Mouse (Mus musculus) forebrain, embryonic 15.5 days (tissue): ENCODE results near the gene Layn. TPM values are rescaled to one million over a fixed set of nuclear protein-coding genes. Genes with fewer than 3 reads are reported as not detected.

Experiments used
- ATAC-seq: fragments of 200-750 bp; cut with Nextera tagmentation; replicated peaks from 2 replicates; pipeline ENCODE4 v1.8.0; 2017; ENCODE audit warnings: mild to moderate bottlenecking, moderate TSS enrichment, moderate library complexity
- H3K27ac ChIP-seq: fragments of 300-500 bp; sonication (generic); replicated peaks from 2 replicates; pipeline ENCODE4 v1.5.1; 2015; ENCODE audit warnings: mild to moderate bottlenecking, inconsistent platforms
- H3K27me3 ChIP-seq: fragments of 300-500 bp; sonication (generic); 2 replicates; pipeline ENCODE4 v1.6.1; 2015; ENCODE audit warnings: inconsistent platforms
- H3K36me3 ChIP-seq: fragments of 300-500 bp; sonication (generic); 2 replicates; pipeline ENCODE4 v1.6.1; 2015; ENCODE audit warnings: mild to moderate bottlenecking, inconsistent platforms
- H3K4me1 ChIP-seq: fragments of 300-500 bp; sonication (generic); 2 replicates; pipeline ENCODE4 v1.6.1; 2015; ENCODE audit warnings: inconsistent platforms
- H3K4me2 ChIP-seq: fragments of 300-500 bp; sonication (generic); replicated peaks from 2 replicates; pipeline ENCODE4 v1.6.1; 2015; ENCODE audit warnings: mild to moderate bottlenecking, inconsistent platforms
- H3K4me3 ChIP-seq: fragments of 300-500 bp; sonication (generic); 2 replicates; pipeline ENCODE4 v1.5.1; 2015; ENCODE audit warnings: mild to moderate bottlenecking, inconsistent platforms
- H3K9ac ChIP-seq: fragments of 300-500 bp; sonication (generic); replicated peaks from 2 replicates; pipeline ENCODE4 v1.6.1; 2015; ENCODE audit warnings: mild to moderate bottlenecking, inconsistent platforms
- H3K9me3 ChIP-seq: fragments of 300-500 bp; sonication (generic); 2 replicates; pipeline ENCODE4 v1.6.1; 2016; ENCODE audit warnings: inconsistent platforms
- WGBS: fragments of 180-500 bp; shearing (Covaris S2); methylation state at CpG from one replicate; pipeline ENCODE4 v1.1.7; 2015; ENCODE audit warnings: mixed read lengths; 5-methylcytosine and 5-hydroxymethylcytosine counted together
- polyA plus RNA-seq: library from polyadenylated mRNA; unstranded; fragments of >200 nt; fragmentation: Nextera tagmentation; extraction: Ambion mirVana; gene quantifications from 2 replicates; pipeline ENCODE4 v1.2.1, GENCODE M21; 2015

Layn gene
- polyA plus RNA-seq, 1 experiment from 2014 or later = 1.9 TPM

DNA sequence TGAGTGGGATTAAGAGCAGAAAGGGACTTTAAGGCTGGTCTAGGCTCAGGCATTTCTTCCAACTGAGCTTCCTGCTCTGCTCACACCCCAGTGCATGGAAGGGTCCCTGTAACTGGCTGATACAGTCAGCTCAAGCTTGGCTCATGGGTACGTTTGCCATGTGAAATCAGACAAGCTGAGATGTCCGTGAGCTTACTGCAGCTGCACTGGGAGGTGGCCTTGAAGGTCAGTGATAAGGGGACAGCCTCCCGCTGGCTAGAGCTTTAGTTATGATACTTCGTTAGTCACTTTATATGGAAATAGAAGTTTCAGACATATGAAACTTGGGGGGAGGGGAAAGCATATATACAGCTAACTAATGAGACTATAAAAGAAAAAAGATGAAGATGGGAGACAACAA is 6.1 kb downstream of the Layn start:
- no peaks in the 10 kb centered on the region for H3K27me3 ChIP-seq
- no peaks in the 10 kb centered on the region for H3K9me3 ChIP-seq
- H3K4me1 ChIP-seq = peaks cover 14% of the 10 kb centered on the region
- H3K27ac ChIP-seq = no peak overlapping the region
- no peaks in the 10 kb centered on the region for H3K36me3 ChIP-seq
- WGBS = 79% methylated on average over 4 of the region's 4 CpGs
- no peak overlapping the region for H3K9ac ChIP-seq
- no peak overlapping the region for H3K4me3 ChIP-seq
- no peak for ATAC-seq
- H3K4me2 ChIP-seq = no peak overlapping the region

GRCm38 (mm10) chr9:51068202-51068601 is 8.7 kb downstream of the Layn start:
- no peak overlapping the region for H3K4me2 ChIP-seq
- no peak overlapping the region for H3K4me3 ChIP-seq
- H3K9me3 ChIP-seq = no peaks in the 10 kb centered on the region
- H3K4me1 ChIP-seq = 0 out of 2 replicates have a peak, but pooled peaks cover 4% of the 10 kb centered on the region
- no peaks in the 10 kb centered on the region for H3K36me3 ChIP-seq
- 0 out of 2 replicates have a peak, but pooled peaks have one; percentile 43 for ATAC-seq
- H3K9ac ChIP-seq = no peak overlapping the region
- peak overlapping the region; percentile 21; the same call in 1 of the 2 replicates for H3K27ac ChIP-seq
- 55% methylated on average over 3 of the region's 3 CpGs for WGBS
- no peaks in the 10 kb centered on the region for H3K27me3 ChIP-seq

GRCm38 (mm10) chr9:51060601-51061000 is 16.3 kb downstream of the Layn start, which contains the start of gene Btg4:
Btg4 (plus strand) TSS chr9:51060901.
- ATAC-seq = no peak
- WGBS = 83% methylated on average over 2 of the region's 2 CpGs
- no peaks in the 10 kb centered on the region for H3K27me3 ChIP-seq
- H3K4me3 ChIP-seq = no peak within 1 kb of the TSS
- H3K36me3 ChIP-seq = no peaks in the 10 kb centered on the region
- no peaks in the 10 kb centered on the region for H3K4me1 ChIP-seq
- no peak within 1 kb of the TSS for H3K4me2 ChIP-seq
- H3K9me3 ChIP-seq = no peaks in the 10 kb centered on the region
- H3K27ac ChIP-seq = no peak within 1 kb of the TSS
- H3K9ac ChIP-seq = no peak within 1 kb of the TSS

GRCm38 (mm10) chr9:51058951-51059521 is 17.9 kb downstream of the Layn start:
- ATAC-seq = no peak
- no peak overlapping the region for H3K4me3 ChIP-seq

DNA sequence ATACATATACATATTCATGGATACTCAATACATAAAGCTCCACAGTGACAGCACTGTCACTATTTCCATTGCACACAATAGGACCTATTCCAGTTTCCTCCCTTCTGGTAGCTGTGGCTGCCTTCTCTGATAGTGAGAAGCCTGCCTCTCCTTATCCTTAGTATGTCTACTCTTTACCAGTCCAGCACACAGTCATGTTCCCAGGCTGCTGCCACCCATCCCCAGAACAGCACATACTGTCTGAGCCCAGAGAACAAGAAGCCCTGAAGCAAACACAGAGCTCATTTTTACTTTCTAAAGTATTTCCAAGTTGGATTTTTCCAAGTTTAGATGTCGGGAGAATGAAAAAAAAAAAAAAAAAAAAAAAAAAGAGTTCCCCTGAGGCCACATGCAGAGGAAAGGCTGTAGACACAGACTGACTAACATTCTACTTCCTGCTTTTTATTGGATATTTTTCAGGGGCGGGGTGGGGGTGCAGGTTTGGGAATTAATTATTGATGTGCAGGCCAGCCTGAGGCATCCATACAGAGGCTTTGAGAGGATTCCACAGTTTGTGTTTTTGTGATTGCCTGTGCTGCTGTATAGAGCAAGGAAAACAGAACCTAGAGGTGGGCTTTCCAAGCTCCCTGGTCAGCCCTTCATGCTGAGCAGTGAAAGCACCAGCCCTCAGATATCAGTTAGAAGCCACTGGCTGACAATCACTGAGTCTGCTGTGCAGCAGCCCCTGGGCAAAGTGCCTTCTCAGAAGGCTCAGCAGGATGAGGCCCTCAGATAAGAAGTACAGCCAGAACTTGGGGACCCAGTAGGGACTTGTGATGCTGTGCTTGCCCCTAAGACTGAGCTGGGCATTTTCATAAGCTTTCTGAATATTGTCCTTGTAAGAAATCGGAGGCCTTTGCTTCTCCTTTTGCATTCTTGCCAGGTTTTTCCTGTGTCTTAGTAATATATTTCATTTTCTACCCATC is 20.3 kb downstream of the Layn start:
- H3K4me1 ChIP-seq = no peaks in the 10 kb centered on the region
- ATAC-seq = no peak
- no peaks in the 10 kb centered on the region for H3K9me3 ChIP-seq
- no peaks in the 10 kb centered on the region for H3K36me3 ChIP-seq
- H3K4me3 ChIP-seq = no peak overlapping the region
- no peak overlapping the region for H3K27ac ChIP-seq
- no peaks in the 10 kb centered on the region for H3K27me3 ChIP-seq
- no peak overlapping the region for H3K9ac ChIP-seq
- H3K4me2 ChIP-seq = no peak overlapping the region
- WGBS = 72% methylated on average over 3 of the region's 3 CpGs

More at GRCm38 (mm10) chr9:51058951-51059521, 17.9 kb downstream of the Layn start:
- H3K9ac ChIP-seq = no peak overlapping the region
- no peaks in the 10 kb centered on the region for H3K36me3 ChIP-seq
- no peaks in the 10 kb centered on the region for H3K9me3 ChIP-seq
- no peak overlapping the region for H3K4me2 ChIP-seq
- H3K27me3 ChIP-seq = no peaks in the 10 kb centered on the region
- H3K4me1 ChIP-seq = no peaks in the 10 kb centered on the region
- no peak overlapping the region for H3K27ac ChIP-seq
- 53% methylated on average over 4 of the region's 4 CpGs for WGBS

- 78% methylated on average over 3 of the region's 3 CpGs for WGBS
- H3K36me3 ChIP-seq = no peaks in the 10 kb centered on the region
- no peaks in the 10 kb centered on the region for H3K9me3 ChIP-seq
- no peak overlapping the region for H3K27ac ChIP-seq
- H3K9ac ChIP-seq = no peak overlapping the region
- H3K4me3 ChIP-seq = no peak overlapping the region
- no peaks in the 10 kb centered on the region for H3K4me1 ChIP-seq
- no peak for ATAC-seq
- H3K27me3 ChIP-seq = no peaks in the 10 kb centered on the region
- no peak overlapping the region for H3K4me2 ChIP-seq
These were observed 24.7 kb downstream of the Layn start for GRCm38 (mm10) chr9:51052180-51052579.

GRCm38 (mm10) chr9:51042136-51042535 is 34.8 kb downstream of the Layn start:
- no peaks in the 10 kb centered on the region for H3K36me3 ChIP-seq
- WGBS = 89% methylated on average over 6 of the region's 6 CpGs
- no peak overlapping the region for H3K4me3 ChIP-seq
- ATAC-seq = no peak
- H3K9me3 ChIP-seq = no peaks in the 10 kb centered on the region
- H3K9ac ChIP-seq = no peak overlapping the region
- no peaks in the 10 kb centered on the region for H3K4me1 ChIP-seq
- H3K4me2 ChIP-seq = no peak overlapping the region
- no peaks in the 10 kb centered on the region for H3K27me3 ChIP-seq
- no peak overlapping the region for H3K27ac ChIP-seq

- ATAC-seq = no peak
- H3K4me1 ChIP-seq = no peaks in the 10 kb centered on the region
- WGBS = 89% methylated on average over 7 of the region's 7 CpGs
These were observed 35.4 kb downstream of the Layn start for GRCm38 (mm10) chr9:51041491-51041980.

DNA sequence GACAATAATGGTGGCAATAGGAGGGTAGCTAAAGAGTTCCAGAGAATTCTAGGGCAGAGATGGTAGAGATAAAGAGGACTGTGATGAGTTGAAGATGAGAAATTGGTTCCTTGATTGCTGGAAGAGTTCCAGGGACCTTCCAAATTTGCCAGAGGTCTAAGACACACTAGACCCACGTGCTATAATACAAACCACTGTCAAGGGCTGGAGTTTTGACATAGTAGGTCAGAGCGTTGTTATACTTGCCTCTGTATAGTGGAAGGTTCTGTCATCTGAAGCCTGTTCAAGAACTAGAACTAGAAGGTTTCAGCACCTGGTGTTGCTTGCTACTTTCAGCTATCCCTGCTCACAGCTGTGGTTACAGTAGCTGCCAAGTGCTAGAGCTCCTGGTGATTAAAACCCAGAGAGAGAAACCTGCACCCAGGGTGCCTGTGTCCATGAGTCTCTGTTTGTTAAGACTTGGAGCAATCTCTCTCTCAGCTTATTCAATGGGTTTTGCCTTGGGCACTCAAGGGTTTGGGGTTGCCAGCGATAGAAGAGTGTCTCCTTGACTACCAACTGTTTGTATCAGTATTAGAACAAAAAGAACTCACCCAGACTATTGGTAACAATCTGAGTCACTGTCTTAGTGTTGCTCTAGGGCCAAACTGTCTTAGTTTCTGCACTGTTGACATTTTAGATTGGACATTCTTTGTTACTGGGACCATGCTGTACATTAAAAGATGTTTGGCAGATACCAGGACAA is 43.9 kb downstream of the Layn start:
- 73% methylated on average over 3 of the region's 3 CpGs for WGBS
- H3K27ac ChIP-seq = no peak overlapping the region

More at GRCm38 (mm10) chr9:51041491-51041980, 35.4 kb downstream of the Layn start:
- Histone ChIP-seq H3K36me3 (no peaks in the 10 kb centered on the region), H3K4me2 (no peak overlapping the region), H3K27me3 (no peaks in the 10 kb centered on the region), H3K4me3 (no peak overlapping the region), H3K9ac (no peak overlapping the region), H3K9me3 (no peaks in the 10 kb centered on the region), H3K27ac (no peak overlapping the region)

GRCm38 (mm10) chr9:51032291-51032690 is 44.6 kb downstream of the Layn start:
- 74% methylated on average over 8 of the region's 8 CpGs for WGBS

More for the DNA sequence above, 43.9 kb downstream of the Layn start:
- no peaks in the 10 kb centered on the region for H3K9me3 ChIP-seq
- no peaks in the 10 kb centered on the region for H3K36me3 ChIP-seq
- no peak overlapping the region for H3K4me3 ChIP-seq
- no peak for ATAC-seq
- no peak overlapping the region for H3K4me2 ChIP-seq
- H3K4me1 ChIP-seq = no peaks in the 10 kb centered on the region
- no peak overlapping the region for H3K9ac ChIP-seq
- no peaks in the 10 kb centered on the region for H3K27me3 ChIP-seq

DNA sequence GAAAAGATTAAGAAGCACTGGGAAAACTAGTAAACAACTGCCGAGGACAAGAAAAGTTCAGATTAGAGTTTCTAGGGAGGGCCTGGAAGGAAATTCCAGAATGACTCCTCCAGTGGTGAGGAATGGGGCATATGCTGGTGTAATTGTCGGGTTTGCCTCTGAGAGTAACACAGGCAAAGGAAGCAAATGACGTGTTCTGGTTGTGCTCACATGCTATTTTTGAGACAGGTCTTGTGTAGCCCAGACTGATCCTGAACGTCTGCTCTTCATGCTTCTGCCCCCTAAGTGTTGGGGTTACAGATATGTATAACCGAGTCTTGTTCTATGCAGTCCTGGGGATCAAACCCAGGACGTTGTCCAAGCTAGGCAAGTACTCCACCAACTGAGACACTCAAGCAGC is 45.3 kb downstream of the Layn start:
- WGBS = 79% methylated on average over 6 of the region's 6 CpGs
- no peak for ATAC-seq
- no peak overlapping the region for H3K4me2 ChIP-seq
- no peak overlapping the region for H3K9ac ChIP-seq
- H3K4me1 ChIP-seq = no peaks in the 10 kb centered on the region
- no peak overlapping the region for H3K4me3 ChIP-seq
- H3K36me3 ChIP-seq = no peaks in the 10 kb centered on the region
- H3K9me3 ChIP-seq = no peaks in the 10 kb centered on the region
- H3K27me3 ChIP-seq = no peaks in the 10 kb centered on the region
- H3K27ac ChIP-seq = no peak overlapping the region

More at GRCm38 (mm10) chr9:51032291-51032690, 44.6 kb downstream of the Layn start:
- no peak overlapping the region for H3K9ac ChIP-seq
- H3K4me3 ChIP-seq = no peak overlapping the region
- ATAC-seq = no peak
- H3K4me1 ChIP-seq = no peaks in the 10 kb centered on the region
- H3K4me2 ChIP-seq = no peak overlapping the region
- no peaks in the 10 kb centered on the region for H3K9me3 ChIP-seq
- no peaks in the 10 kb centered on the region for H3K27me3 ChIP-seq
- no peaks in the 10 kb centered on the region for H3K36me3 ChIP-seq
- H3K27ac ChIP-seq = no peak overlapping the region

GRCm38 (mm10) chr9:51030147-51030546 is 46.7 kb downstream of the Layn start:
- Histone ChIP-seq H3K4me1 (no peaks in the 10 kb centered on the region), H3K9ac (no peak overlapping the region), H3K36me3 (no peaks in the 10 kb centered on the region), H3K9me3 (no peaks in the 10 kb centered on the region), H3K4me3 (no peak overlapping the region), H3K4me2 (no peak overlapping the region), H3K27me3 (no peaks in the 10 kb centered on the region), H3K27ac (no peak overlapping the region)
- ATAC-seq = no peak
- WGBS = 72% methylated on average over 1 of the region's 1 CpGs
